Mouse (Mus musculus): Measurements from ENCODE around the gene Golm1.

Gene Golm1

GRCm38 (mm10) chr13:59647484-59647883 is 28.1 kb downstream of the Golm1 start:
- no peak for DNase-seq (ENCODE audit: low spot score in 2 of 2)

DNA sequence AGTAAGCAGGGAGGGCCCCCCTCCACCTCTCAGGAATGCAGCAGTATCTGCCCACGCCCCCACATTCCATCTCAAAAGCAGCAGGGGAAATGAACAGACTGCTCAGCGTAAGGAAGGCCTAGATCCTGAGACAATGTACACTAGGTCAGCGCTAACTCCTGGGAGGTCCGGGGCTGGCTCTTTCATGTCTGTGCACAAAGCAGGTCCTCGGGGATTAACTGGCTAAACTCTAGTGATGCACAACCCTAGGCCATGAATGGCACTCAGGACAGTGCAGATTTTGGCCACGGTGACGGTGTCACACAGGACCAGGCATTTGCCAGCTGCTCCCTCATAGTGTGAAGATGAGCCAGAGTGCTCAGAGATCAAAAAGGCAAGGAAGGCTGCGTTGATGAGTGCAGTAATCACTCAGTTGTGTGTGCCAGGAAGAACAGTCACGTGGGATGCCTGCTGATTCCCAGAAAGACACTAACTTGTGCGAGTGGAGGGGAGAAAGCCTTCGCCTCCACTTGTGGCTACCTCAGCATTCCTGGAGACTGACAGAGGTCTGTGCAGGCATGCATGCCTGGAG is 28.9 kb downstream of the Golm1 start:
- DNase-seq (ENCODE audit: low spot score in 2 of 2) = no peak

GRCm38 (mm10) chr13:59645491-59645890 is 30.1 kb downstream of the Golm1 start:
- DNase-seq (ENCODE audit: low spot score in 2 of 2) = no peak

DNA sequence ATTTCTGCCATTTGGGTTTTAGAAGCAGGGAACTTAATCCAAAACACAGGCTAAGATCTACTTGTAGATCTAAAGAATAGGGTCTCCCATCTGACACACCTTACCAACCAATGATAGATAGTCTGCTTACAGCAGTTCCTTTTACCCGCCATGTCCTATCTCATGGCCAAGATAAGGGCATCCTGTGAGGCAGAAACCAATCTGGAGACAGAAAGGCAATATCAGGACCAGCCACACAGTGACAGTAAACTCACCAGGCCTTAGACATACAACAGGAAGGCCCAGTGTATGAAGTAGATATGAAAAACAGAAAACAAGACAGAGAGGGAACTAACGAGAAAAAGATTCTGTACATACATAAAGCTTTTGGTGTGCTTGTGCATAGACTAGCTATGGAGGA is 32.8 kb downstream of the Golm1 start:
- DNase-seq (ENCODE audit: low spot score in 2 of 2) = no peak

GRCm38 (mm10) chr13:59640178-59640440 is 35.5 kb downstream of the Golm1 start:
- DNase-seq (ENCODE audit: low spot score in 2 of 2) = no peak

GRCm38 (mm10) chr13:59639368-59640177 is 36.0 kb downstream of the Golm1 start:
- no peak for DNase-seq (ENCODE audit: low spot score in 2 of 2)

- DNase-seq (ENCODE audit: low spot score in 2 of 2) = no peak
These were observed 37.8 kb downstream of the Golm1 start for GRCm38 (mm10) chr13:59637800-59638199.

DNA sequence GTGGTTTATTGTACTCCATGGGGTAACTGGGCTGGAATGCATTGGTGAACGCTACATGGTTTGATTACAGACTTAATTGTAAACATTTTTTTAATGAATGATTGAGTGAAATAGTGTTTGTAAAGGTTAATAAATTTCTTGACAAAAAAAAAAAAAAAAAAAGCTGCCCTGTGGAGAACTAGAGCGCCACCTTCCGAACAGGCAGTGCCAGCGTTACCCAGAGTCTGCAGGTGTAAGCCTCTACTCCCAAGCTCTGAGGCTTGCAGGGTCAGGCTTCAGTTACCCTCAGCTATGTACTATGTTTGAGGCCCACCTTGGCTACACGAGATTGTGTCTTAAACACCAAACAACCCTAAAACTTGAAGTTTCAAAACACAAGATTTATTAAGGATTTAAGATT is 41.0 kb downstream of the Golm1 start:
- no peak for DNase-seq (ENCODE audit: low spot score in 2 of 2)

- no peak for DNase-seq (ENCODE audit: low spot score in 2 of 2)
These were observed 48.9 kb downstream of the Golm1 start for GRCm38 (mm10) chr13:59626739-59627138.

GRCm38 (mm10) chr13:59624903-59625302 is 50.7 kb downstream of the Golm1 start:
- DNase-seq (ENCODE audit: low spot score in 2 of 2) = peak; percentile 60 to 70

- DNase-seq (ENCODE audit: low spot score in 2 of 2) = no peak
These were observed 51.2 kb downstream of the Golm1 start for GRCm38 (mm10) chr13:59624389-59624788.

GRCm38 (mm10) chr13:59621643-59622489 is 53.7 kb downstream of the Golm1 start:
- DNase-seq (ENCODE audit: low spot score in 2 of 2) = no peak

DNA sequence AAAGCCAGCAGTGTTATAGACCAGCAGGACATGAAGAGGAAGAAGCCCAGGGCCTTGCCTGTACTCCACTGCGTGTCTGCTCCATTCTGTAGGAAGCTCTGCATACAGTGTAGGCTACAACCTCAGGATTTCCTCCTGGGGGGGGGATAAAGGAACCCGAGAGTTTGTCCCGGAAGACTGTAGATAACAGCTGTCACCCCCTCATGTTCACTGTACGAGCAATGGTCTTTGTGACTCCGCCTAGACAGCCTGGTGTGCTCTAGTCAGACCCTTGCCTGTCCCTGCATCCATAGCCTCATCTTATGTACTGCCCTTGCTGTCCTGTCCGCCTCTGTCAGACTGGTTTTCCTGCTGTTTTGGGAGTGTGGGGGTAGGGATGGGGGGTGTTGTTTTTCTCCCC is 57.1 kb downstream of the Golm1 start:
- no peak for DNase-seq (ENCODE audit: low spot score in 2 of 2)

DNA sequence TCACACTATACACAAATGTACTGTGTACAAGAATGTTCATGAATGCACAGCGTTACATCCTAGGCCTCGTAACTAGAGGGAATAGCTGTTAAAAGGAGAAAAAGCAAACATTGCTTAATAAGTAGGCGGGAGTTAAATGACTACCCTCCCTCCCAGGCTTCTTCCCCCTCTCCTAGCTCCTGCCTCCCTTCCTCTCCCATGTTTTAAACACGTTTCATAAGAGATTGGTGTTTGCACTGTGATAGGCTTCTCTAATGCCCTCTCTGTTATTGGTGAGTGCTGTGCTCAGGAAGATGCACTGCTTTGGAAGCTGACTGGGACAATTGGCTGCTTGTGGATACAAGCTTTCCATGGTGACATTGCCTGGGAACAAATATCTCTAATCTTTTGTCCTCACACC is 60.1 kb downstream of the Golm1 start:
- DNase-seq (ENCODE audit: low spot score in 2 of 2) = no peak

- DNase-seq (ENCODE audit: low spot score in 2 of 2) = no peak
These were observed 60.5 kb downstream of the Golm1 start for GRCm38 (mm10) chr13:59615152-59615551.

DNA sequence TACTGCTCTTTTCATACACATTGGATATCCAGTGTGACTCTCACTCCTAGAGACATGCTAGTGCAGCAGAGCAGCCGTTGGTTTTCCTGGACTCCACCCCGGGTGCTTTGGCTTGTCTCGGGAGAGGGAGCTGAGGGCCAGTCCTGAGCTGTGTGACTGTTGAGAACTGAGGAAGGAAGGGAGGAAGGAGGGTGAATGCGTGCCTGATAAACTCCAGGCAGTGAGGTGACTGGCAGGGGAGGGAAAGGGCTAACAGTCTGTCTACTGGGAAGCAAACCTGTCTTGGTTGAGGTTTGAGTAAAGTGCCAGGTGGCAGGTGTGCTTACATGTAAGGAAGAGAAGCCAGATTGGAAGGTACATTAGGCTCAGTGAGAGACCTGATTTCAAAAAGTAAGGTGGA is 61.7 kb downstream of the Golm1 start:
- DNase-seq (ENCODE audit: low spot score in 2 of 2) = no peak

DNA sequence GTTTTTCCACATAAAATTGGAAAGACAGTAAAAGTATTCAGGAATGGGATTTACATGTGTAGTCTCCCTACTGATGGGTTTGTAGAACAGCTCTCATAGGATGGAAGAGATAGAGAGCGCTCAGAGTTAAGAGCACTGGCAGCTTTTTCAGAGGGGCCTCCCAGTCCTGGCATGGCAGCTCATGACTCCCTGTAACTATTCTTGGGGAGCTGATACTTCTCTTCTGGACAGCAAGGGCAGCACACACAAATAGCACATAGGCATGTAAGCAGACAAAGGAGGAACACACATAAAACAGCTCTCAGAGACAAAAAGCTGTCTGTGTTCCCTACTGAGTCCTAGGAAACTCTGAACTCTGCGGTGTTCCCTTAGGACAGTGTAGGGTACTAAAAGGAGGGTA is 65.2 kb downstream of the Golm1 start:
- DNase-seq (ENCODE audit: low spot score in 2 of 2) = peak in 1 of 2 experiments; percentile 12

DNA sequence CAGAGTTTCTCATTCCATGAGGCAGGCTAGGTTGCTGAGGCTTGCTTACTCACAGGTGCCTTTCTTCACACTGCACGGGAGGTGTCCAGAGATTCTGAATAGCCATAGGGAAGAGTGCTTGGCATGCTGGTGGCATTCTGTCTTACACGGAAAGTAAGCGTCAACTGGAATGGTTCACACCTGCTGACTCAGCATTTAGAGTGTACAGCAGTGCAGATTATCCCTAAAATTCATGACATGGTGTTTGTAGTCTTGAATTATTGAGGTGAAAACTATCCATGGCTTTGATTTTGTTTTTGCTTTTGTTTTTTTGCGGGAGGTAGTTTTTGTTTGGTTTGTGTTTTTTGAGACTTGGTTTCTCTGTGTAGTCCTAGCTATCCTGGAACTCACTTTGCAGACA is 65.7 kb downstream of the Golm1 start:
- DNase-seq (ENCODE audit: low spot score in 2 of 2) = no peak

DNA sequence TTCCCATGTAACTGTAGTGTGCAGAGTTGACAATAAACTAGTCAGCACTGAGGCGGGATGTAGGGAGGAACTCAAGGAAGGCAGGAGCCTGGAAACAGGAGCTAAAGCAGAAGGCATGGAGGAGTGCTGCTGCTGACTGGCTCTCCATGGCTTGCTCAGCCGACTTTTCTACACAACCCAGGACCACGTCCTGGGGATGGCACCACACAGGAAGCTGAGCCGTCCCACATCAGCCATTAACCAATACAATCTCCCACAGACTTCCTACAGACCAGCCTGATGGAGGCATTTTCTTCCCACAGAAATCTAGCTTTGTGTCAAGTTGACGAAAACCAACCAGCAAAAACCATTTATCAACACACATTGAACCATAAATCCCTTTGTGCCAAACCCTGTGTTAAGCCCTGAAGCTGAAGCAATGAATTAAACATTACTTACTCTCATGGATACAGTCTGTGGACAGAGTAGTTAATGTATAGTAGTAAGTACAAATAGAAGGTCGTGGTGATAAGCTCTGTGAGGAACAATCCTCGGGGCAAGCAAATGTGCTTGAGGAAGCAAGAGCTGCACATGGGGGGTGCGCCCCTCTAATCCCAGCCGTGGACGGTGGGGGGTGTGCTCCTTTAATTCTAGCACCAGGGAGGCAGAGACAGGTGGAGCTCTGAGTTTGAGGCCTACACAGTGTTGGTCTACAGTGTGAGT is 70.2 kb downstream of the Golm1 start:
- no peak for DNase-seq (ENCODE audit: low spot score in 2 of 2)

GRCm38 (mm10) chr13:59604511-59604910 is 71.1 kb downstream of the Golm1 start:
- DNase-seq (ENCODE audit: low spot score in 2 of 2) = no peak

DNA sequence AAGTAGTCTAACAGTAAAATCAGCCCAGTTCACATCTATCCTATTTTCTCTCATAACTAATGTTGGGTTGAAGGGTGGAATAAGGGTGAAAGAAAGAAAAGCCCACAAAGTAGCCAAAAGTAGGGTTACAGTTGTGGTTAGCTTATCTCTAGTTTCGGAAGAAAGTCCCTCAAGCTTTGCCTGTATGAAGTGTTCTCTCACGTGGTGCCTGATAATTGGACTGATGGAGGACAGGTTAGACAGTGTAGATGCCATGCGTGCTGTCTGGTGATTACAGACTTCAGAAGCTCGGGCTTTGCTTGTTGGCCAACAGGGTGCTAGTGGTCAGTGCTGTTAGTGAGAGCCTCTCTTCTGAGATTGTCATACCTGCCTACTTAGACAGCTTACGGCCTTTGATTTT is 72.5 kb downstream of the Golm1 start:
- DNase-seq (ENCODE audit: low spot score in 2 of 2) = no peak

GRCm38 (mm10) chr13:59592630-59593029 is 83.0 kb downstream of the Golm1 start:
- no peak for DNase-seq (ENCODE audit: low spot score in 2 of 2)

Measured in heart, adult 9 months (tissue).